Comparison of ENCODE assay signal across 9 mouse cellular contexts in the genomic region with DNA sequence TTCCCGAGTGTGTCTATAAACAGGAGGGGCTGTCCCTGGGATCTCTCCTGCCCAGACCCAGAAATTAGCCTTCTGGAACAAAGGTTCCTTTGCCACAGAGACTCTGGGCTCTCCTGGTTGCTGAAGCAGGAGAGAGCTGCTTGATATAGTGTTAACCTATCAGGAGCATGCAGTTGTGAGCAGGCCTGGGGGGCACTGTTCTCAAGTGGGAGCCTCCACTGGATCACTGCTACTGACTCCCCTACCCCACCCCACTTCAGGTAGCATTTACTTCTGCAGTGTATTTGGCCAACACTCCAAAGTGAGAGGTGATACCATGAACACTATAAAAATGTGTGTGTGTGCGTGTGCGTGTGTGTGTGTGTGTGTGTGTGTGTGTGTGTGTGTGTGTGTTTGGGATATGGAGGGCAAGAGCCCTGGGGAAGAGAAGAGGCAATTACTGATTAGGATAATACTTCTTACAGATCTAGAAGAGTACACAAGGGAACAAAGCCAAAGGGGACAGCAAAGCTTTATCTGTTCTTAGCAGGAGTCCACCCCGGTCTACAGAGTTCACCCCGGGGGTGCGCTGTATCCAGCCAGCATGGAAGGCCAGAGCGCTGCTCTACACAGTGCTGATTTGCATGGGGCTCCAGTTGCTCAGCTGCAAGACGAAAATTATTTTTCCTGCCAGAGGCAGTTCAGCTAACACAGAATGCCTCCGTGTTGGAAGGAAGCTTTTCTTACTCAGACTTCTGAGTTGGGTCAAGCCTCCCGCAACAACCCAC.
DNase-seq lines count a peak whose midpoint lies in the region; ATAC-seq and TF ChIP-seq lines count a peak whose summit lies in the region.
"Had no signal": no experiment of that assay in that cellular context is flagged by ENCODE, and none has a peak within 500 bp of the region (broad histone marks: within the 10 kb centered on the region; RNA-seq: fewer than 3 reads in every experiment).

No protein-coding gene starts in this region.

- no peaks in the 10 kb centered on the region for H3K27me3 ChIP-seq in kidney, embryonic 16.5 days (ENCODE audit: insufficient read depth, low read length)
- H3K27me3 ChIP-seq in embryonic facial prominence, embryonic 10.5 days (replicated peaks; ENCODE audit: low read depth, poor library complexity, severe bottlenecking), result no peaks in the 10 kb centered on the region
- no peaks in the 10 kb centered on the region for H3K27me3 ChIP-seq in hindbrain, postnatal 0 days (ENCODE audit: insufficient read depth, low read length)
- no peaks in the 10 kb centered on the region for H3K27me3 ChIP-seq in myocyte (ENCODE audit: control insufficient read depth, insufficient read depth, insufficient read length)

- peak overlapping the region; percentile 17; the same call in 1 of the 2 replicates for H3K27ac ChIP-seq in kidney, embryonic 16.5 days (ENCODE audit: low read length)
- H3K27ac ChIP-seq in embryonic facial prominence, embryonic 10.5 days (replicated peaks), result peak overlapping the region; percentile 55; the same call in 1 of the 2 replicates
- H3K27ac ChIP-seq in hindbrain, postnatal 0 days, result 0 out of 2 replicates have a peak overlapping the region, but pooled peaks have one; percentile 36

- ATAC-seq in kidney, embryonic 16.5 days (ENCODE audit: low FRiP score, low TSS enrichment), result 0 out of 2 replicates have a peak, but pooled peaks have one; percentile 46
- ATAC-seq in hindbrain, postnatal 0 days, result peak; percentile 66

- no peak for DNase-seq in kidney, adult 18-20 months
- DNase-seq in embryonic facial prominence, embryonic 10.5 days (ENCODE audit: low spot score), result no peak
- peak; percentile 51 for DNase-seq in hindbrain, postnatal 0 days (ENCODE audit: low spot score)
- DNase-seq in urinary bladder, adult 2 months (ENCODE audit: low spot score), result no peak
- DNase-seq in layer of hippocampus, adult 18-20 months (ENCODE audit: low spot score in 2 of 2), result no peak
- DNase-seq in spleen, adult 18-20 months, result no peak
- DNase-seq: kidney, adult 11 months had no signal

- H3K79me2 ChIP-seq in myocyte (ENCODE audit: control insufficient read depth, insufficient read depth), result no peaks in the 10 kb centered on the region

- no peaks in the 10 kb centered on the region for H3K9me3 ChIP-seq in kidney, embryonic 16.5 days (ENCODE audit: low read length)
- no peaks in the 10 kb centered on the region for H3K9me3 ChIP-seq in embryonic facial prominence, embryonic 10.5 days
- no peaks in the 10 kb centered on the region for H3K9me3 ChIP-seq in hindbrain, postnatal 0 days (ENCODE audit: low read length)

- TF ChIP-seq POLR2A in myocyte (IDR thresholded peaks at IDR 0.05; ENCODE audit: insufficient read length, low read depth), result no peak

- H3K9ac ChIP-seq in kidney, embryonic 16.5 days (replicated peaks; ENCODE audit: low read length), result no peak overlapping the region
- H3K9ac ChIP-seq in hindbrain, postnatal 0 days (replicated peaks; ENCODE audit: low read length), result no peak overlapping the region

- H3K36me3 ChIP-seq in kidney, embryonic 16.5 days (ENCODE audit: insufficient read depth, low read length), result no peaks in the 10 kb centered on the region
- no peaks in the 10 kb centered on the region for H3K36me3 ChIP-seq in embryonic facial prominence, embryonic 10.5 days (replicated peaks)
- H3K36me3 ChIP-seq in hindbrain, postnatal 0 days (ENCODE audit: insufficient read depth, low read length), result no peaks in the 10 kb centered on the region
- H3K36me3 ChIP-seq in myocyte (ENCODE audit: control insufficient read depth, insufficient read depth), result no peaks in the 10 kb centered on the region

- no peak overlapping the region for H3K4me3 ChIP-seq in kidney, embryonic 16.5 days (ENCODE audit: low read length)
- H3K4me3 ChIP-seq in embryonic facial prominence, embryonic 10.5 days, result no peak overlapping the region
- no peak overlapping the region for H3K4me3 ChIP-seq in hindbrain, postnatal 0 days (ENCODE audit: low read length)
- H3K4me3 ChIP-seq in myocyte, result no peak overlapping the region

- WGBS in kidney, embryonic 16.5 days, result 56% methylated on average over 10 of the region's 10 CpGs
- WGBS in embryonic facial prominence, embryonic 10.5 days, result 24% methylated on average over 10 of the region's 10 CpGs
- 13% methylated on average over 10 of the region's 10 CpGs for WGBS in hindbrain, postnatal 0 days

- TF ChIP-seq CTCF in hindbrain, postnatal 0 days (IDR thresholded peaks at IDR 0.05; ENCODE audit: low read depth), result no peak

- H3K4me1 ChIP-seq in kidney, embryonic 16.5 days (ENCODE audit: insufficient read depth, low read length), result peaks cover 39% of the 10 kb centered on the region
- peaks cover 58% of the 10 kb centered on the region for H3K4me1 ChIP-seq in embryonic facial prominence, embryonic 10.5 days
- peaks cover 25% of the 10 kb centered on the region for H3K4me1 ChIP-seq in hindbrain, postnatal 0 days (ENCODE audit: insufficient read depth, low read length)

- no peak overlapping the region for H3K4me2 ChIP-seq in kidney, embryonic 16.5 days (replicated peaks; ENCODE audit: low read depth, low read length)
- no peak overlapping the region for H3K4me2 ChIP-seq in hindbrain, postnatal 0 days (ENCODE audit: low read depth, low read length)
- peak overlapping the region; percentile 49 for H3K4me2 ChIP-seq in myocyte (ENCODE audit: low read depth)

- no peak overlapping the region for H3ac ChIP-seq in myocyte (ENCODE audit: control insufficient read depth, insufficient read length)

TF ChIP-seq in myocyte, 11 proteins besides CTCF, POLR2A, EP300 and RAD21:
- TF ChIP-seq MAX (IDR thresholded peaks at IDR 0.05; ENCODE audit: low read depth), result no peak
- TF ChIP-seq TCF12 (IDR thresholded peaks at IDR 0.05; ENCODE audit: insufficient read depth, poor library complexity, severe bottlenecking), result no peak
- TF ChIP-seq MYOD1 (IDR thresholded peaks at IDR 0.05; ENCODE audit: control insufficient read depth in 1 of 3, insufficient read length in 2 of 3, low read depth in 2 of 3), result no peak
- no peak for TF ChIP-seq TCF3 (IDR thresholded peaks at IDR 0.05; ENCODE audit: insufficient read length, low read depth)
- TF ChIP-seq POLR2AphosphoS2 (IDR thresholded peaks at IDR 0.05; ENCODE audit: insufficient read length, low read depth), result no peak
TF ChIP-seq in myocyte: peak in this region for 0.
